ENCODE assay signal across 25 mouse cellular contexts in genomic region chr11:20552059-20552458, GRCm38 (mm10).
"Had no signal": no experiment of that assay in that cellular context is flagged by ENCODE, and none has a peak within 500 bp of the region (broad histone marks: within the 10 kb centered on the region; RNA-seq: fewer than 3 reads in every experiment).

No protein-coding gene starts in this region.

- H3K27me3 ChIP-seq: heart, embryonic 13.5 days; heart, embryonic 15.5 days; kidney, embryonic 15.5 days; limb, embryonic 12.5 days; liver, embryonic 13.5 days; liver, embryonic 15.5 days had no signal

- DNase-seq: gastrocnemius, postnatal 14 days; gastrocnemius, postnatal 36 days; heart, adult 11 months; heart, adult 2 months; heart, postnatal 14 days; heart, postnatal 36 days; kidney, adult 11 months; kidney, adult 2 months; kidney, adult 9 months; kidney, postnatal 14 days; kidney, postnatal 36 days; layer of hippocampus, adult 9-11 months; layer of hippocampus, postnatal 36 days; liver; liver, embryonic 13.5 days had no signal

- H3K9ac ChIP-seq: heart, embryonic 13.5 days; heart, embryonic 15.5 days; hindbrain, embryonic 14.5 days; kidney, embryonic 15.5 days; limb, embryonic 12.5 days; liver, embryonic 13.5 days; liver, embryonic 15.5 days had no signal

- H3K4me3 ChIP-seq: heart, adult 2 months; heart, embryonic 13.5 days; heart, embryonic 15.5 days; kidney, embryonic 15.5 days; limb, embryonic 10.5 days; limb, embryonic 12.5 days; liver, embryonic 13.5 days; liver, embryonic 15.5 days had no signal

- H3K27ac ChIP-seq: heart, adult 2 months; heart, embryonic 13.5 days; heart, embryonic 15.5 days; hindbrain, embryonic 14.5 days; kidney, embryonic 15.5 days; kidney, postnatal 0 days; limb, embryonic 10.5 days; limb, embryonic 12.5 days; liver, embryonic 13.5 days; liver, embryonic 15.5 days had no signal

- H3K4me2 ChIP-seq: heart, embryonic 11.5 days; heart, embryonic 13.5 days; heart, embryonic 15.5 days; hindbrain, embryonic 14.5 days; kidney, embryonic 15.5 days; limb, embryonic 12.5 days; liver, embryonic 11.5 days; liver, embryonic 13.5 days; liver, embryonic 15.5 days had no signal

- H3K36me3 ChIP-seq: heart, embryonic 15.5 days; kidney, embryonic 15.5 days; limb, embryonic 10.5 days; limb, embryonic 12.5 days; liver, embryonic 13.5 days; liver, embryonic 15.5 days had no signal

- H3K4me1 ChIP-seq: limb, embryonic 10.5 days had no signal

- H3K9me3 ChIP-seq: heart, embryonic 13.5 days; heart, embryonic 15.5 days; kidney, embryonic 15.5 days; limb, embryonic 10.5 days; limb, embryonic 12.5 days; liver, embryonic 13.5 days; liver, embryonic 15.5 days had no signal
